Mouse (Mus musculus): ENCODE results near the gene Gm14327.
"Not testable (repeated sequence)": the region's sequence is repeated elsewhere in the genome, so short reads cannot be mapped to it uniquely, and the experiment has no call there.

Gm14327 gene

GRCm38 (mm10) chr2:177897046-177897578 is at the start of gene Gm14327:
Gene Gm14327 (plus strand): TSS chr2:177897096.
- not testable (repeated sequence) for DNase-seq (ENCODE audit: low spot score)

- not testable (repeated sequence) for DNase-seq (ENCODE audit: low spot score)
Measured at GRCm38 (mm10) chr2:177862254-177862653, 34.6 kb upstream of the Gm14327 start.

- DNase-seq (ENCODE audit: low spot score) = not testable (repeated sequence)
Measured at GRCm38 (mm10) chr2:177887743-177888142, 9.2 kb upstream of the Gm14327 start.

GRCm38 (mm10) chr2:177898171-177898570 is 1.3 kb downstream of the Gm14327 start:
- not testable (repeated sequence) for DNase-seq (ENCODE audit: low spot score)

- DNase-seq (ENCODE audit: low spot score) = not testable (repeated sequence)
Measured at GRCm38 (mm10) chr2:177903276-177903675, 6.4 kb downstream of the Gm14327 start.

- not testable (repeated sequence) for DNase-seq (ENCODE audit: low spot score)
Measured at GRCm38 (mm10) chr2:177925563-177926103, 28.7 kb downstream of the Gm14327 start, which contains the start of gene Zfp972. Gene Zfp972 (minus strand): TSS chr2:177925613.
